Mouse (Mus musculus) thymus, adult 2 months (tissue): ENCODE measurements around the gene Cetn4. TPM values are rescaled to one million over a fixed set of nuclear protein-coding genes. Genes with fewer than 3 reads are reported as not detected.

Experiments used
- DNase-seq: peaks from one replicate; pipeline ENCODE4 v3.0.0; 2021
- H3K27ac ChIP-seq: fragments of 200-500 bp; 2 replicates; pipeline ENCODE4 v1.5.1; 2012; ENCODE audit warnings: low read length, control low read depth; ENCODE audit not compliant: control insufficient read depth, insufficient read depth
- H3K27me3 ChIP-seq: fragments of 200-500 bp; 2 replicates; pipeline ENCODE4 v1.6.1; 2012; ENCODE audit warnings: mild to moderate bottlenecking, low read length, moderate library complexity, mixed read lengths; ENCODE audit not compliant: control insufficient read depth, insufficient read depth
- H3K36me3 ChIP-seq: fragments of 200-500 bp; 2 replicates; pipeline ENCODE4 v1.6.1; 2012; ENCODE audit warnings: mild to moderate bottlenecking, low read length, moderate library complexity; ENCODE audit not compliant: control insufficient read depth, insufficient read depth
- H3K4me1 ChIP-seq: fragments of 200-500 bp; replicated peaks from 2 replicates; pipeline ENCODE4 v1.6.1; 2012; ENCODE audit warnings: low read length; ENCODE audit not compliant: control insufficient read depth, insufficient read depth
- H3K4me3 ChIP-seq: fragments of 200-500 bp; 2 replicates; pipeline ENCODE4 v1.5.1; 2012; ENCODE audit warnings: mild to moderate bottlenecking, low read length, control low read depth, moderate library complexity; ENCODE audit not compliant: control insufficient read depth, insufficient read depth
- CTCF ChIP-seq: fragments of 200-500 bp; IDR thresholded peaks from 2 replicates; pipeline ENCODE4 v1.5.1; 2012; ENCODE audit warnings: mild to moderate bottlenecking, control low read depth, low read length, moderate library complexity, borderline replicate concordance; ENCODE audit not compliant: control insufficient read depth, poor library complexity, insufficient read depth; ENCODE audit errors: extremely low read depth
- POLR2A ChIP-seq: fragments of 200-500 bp; IDR thresholded peaks from 2 replicates; pipeline ENCODE4 v1.6.1; 2012; ENCODE audit warnings: mild to moderate bottlenecking, low read length, control low read depth, moderate library complexity; ENCODE audit not compliant: control insufficient read depth, poor library complexity, insufficient read depth; ENCODE audit errors: extremely low read depth
- WGBS: fragments of 180-500 bp; shearing (Covaris S2); methylation state at CpG from one replicate; pipeline ENCODE4 v1.1.7; 2018; 5-methylcytosine and 5-hydroxymethylcytosine counted together
- polyA plus RNA-seq: library from polyadenylated mRNA; depleted of rRNA; stranded (reverse); fragments of >200 nt; gene quantifications from 2 replicates; pipeline ENCODE4 v1.2.3, GENCODE M21; 2012

Cetn4 gene
- polyA plus RNA-seq, 1 experiment, result 0.09 TPM

GRCm38 (mm10) chr3:37290881-37291541 is 21.5 kb downstream of the Cetn4 start:
- TF ChIP-seq CTCF (no peak), POLR2A (no peak)
- DNase-seq, result no peak
- 84% methylated on average over 7 of the region's 7 CpGs for WGBS
- no peak overlapping the region for H3K27ac ChIP-seq
- no peaks in the 10 kb centered on the region for H3K36me3 ChIP-seq
- H3K27me3 ChIP-seq, result no peaks in the 10 kb centered on the region
- H3K4me3 ChIP-seq, result no peak overlapping the region
- no peaks in the 10 kb centered on the region for H3K4me1 ChIP-seq

GRCm38 (mm10) chr3:37289237-37289636 is 23.3 kb downstream of the Cetn4 start:
- H3K27me3 ChIP-seq, result no peaks in the 10 kb centered on the region
- TF ChIP-seq CTCF, result no peak
- no peak for TF ChIP-seq POLR2A
- WGBS, result 90% methylated on average over 2 of the region's 2 CpGs

GRCm38 (mm10) chr3:37283234-37283633 is 29.3 kb downstream of the Cetn4 start:
- 92% methylated on average over 4 of the region's 4 CpGs for WGBS
- no peak overlapping the region for H3K27ac ChIP-seq
- no peak overlapping the region for H3K4me3 ChIP-seq
- H3K36me3 ChIP-seq, result no peaks in the 10 kb centered on the region
- DNase-seq, result no peak
- peaks cover 2% of the 10 kb centered on the region for H3K4me1 ChIP-seq
- TF ChIP-seq POLR2A (no peak), CTCF (no peak)
- no peaks in the 10 kb centered on the region for H3K27me3 ChIP-seq

More at GRCm38 (mm10) chr3:37289237-37289636, 23.3 kb downstream of the Cetn4 start:
- no peak for DNase-seq
- Histone ChIP-seq H3K27ac (no peak overlapping the region), H3K36me3 (no peaks in the 10 kb centered on the region), H3K4me1 (no peaks in the 10 kb centered on the region), H3K4me3 (no peak overlapping the region)

- H3K4me3 ChIP-seq, result no peak overlapping the region
- H3K36me3 ChIP-seq, result no peaks in the 10 kb centered on the region
- H3K4me1 ChIP-seq, result peaks cover 2% of the 10 kb centered on the region
- TF ChIP-seq POLR2A (no peak), CTCF (no peak)
- WGBS, result 95% methylated on average over 11 of the region's 11 CpGs
- no peaks in the 10 kb centered on the region for H3K27me3 ChIP-seq
- DNase-seq, result no peak
- no peak overlapping the region for H3K27ac ChIP-seq
Measured at GRCm38 (mm10) chr3:37282299-37282922, 30.1 kb downstream of the Cetn4 start.

GRCm38 (mm10) chr3:37280871-37281270 is 31.6 kb downstream of the Cetn4 start:
- H3K4me1 ChIP-seq, result peaks cover 2% of the 10 kb centered on the region
- H3K4me3 ChIP-seq, result no peak overlapping the region
- H3K36me3 ChIP-seq, result no peaks in the 10 kb centered on the region
- WGBS, result 7% methylated on average over 8 of the region's 8 CpGs
- no peak for DNase-seq
- TF ChIP-seq CTCF, result no peak
- TF ChIP-seq POLR2A, result no peak
- no peaks in the 10 kb centered on the region for H3K27me3 ChIP-seq
- H3K27ac ChIP-seq, result no peak overlapping the region

GRCm38 (mm10) chr3:37280221-37280620 is 32.3 kb downstream of the Cetn4 start:
- Histone ChIP-seq H3K4me3 (no peak overlapping the region), H3K36me3 (no peaks in the 10 kb centered on the region), H3K27ac (no peak overlapping the region), H3K27me3 (no peaks in the 10 kb centered on the region), H3K4me1 (peaks cover 2% of the 10 kb centered on the region)
- TF ChIP-seq POLR2A, result no peak
- no peak for TF ChIP-seq CTCF
- DNase-seq, result no peak
- 91% methylated on average over 1 of the region's 1 CpGs for WGBS
